Mouse (Mus musculus) liver, embryonic 16.5 days (tissue): ENCODE data around the gene Itih5. TPM values are rescaled to one million over a fixed set of nuclear protein-coding genes. Genes with fewer than 3 reads are reported as not detected.

Source experiments
- ATAC-seq: fragments of 200-750 bp; cut with Nextera tagmentation; 2 replicates; pipeline ENCODE4 v1.8.0; 2017; ENCODE audit warnings: low read depth, mild to moderate bottlenecking, moderate number of reproducible peaks, moderate library complexity
- H3K27ac ChIP-seq: fragments of 300-500 bp; sonication (generic); 2 replicates; pipeline ENCODE4 v1.5.1; 2014; ENCODE audit warnings: mild to moderate bottlenecking, low read length
- H3K27me3 ChIP-seq: fragments of 300-500 bp; sonication (generic); 2 replicates; pipeline ENCODE4 v1.6.1; 2014; ENCODE audit warnings: low read depth, low read length, mixed read lengths; ENCODE audit not compliant: control insufficient read depth, insufficient read depth
- H3K36me3 ChIP-seq: fragments of 300-500 bp; sonication (generic); 2 replicates; pipeline ENCODE4 v1.6.1; 2014; ENCODE audit warnings: mild to moderate bottlenecking; ENCODE audit not compliant: control insufficient read depth, insufficient read depth
- H3K4me1 ChIP-seq: fragments of 300-500 bp; sonication (generic); 2 replicates; pipeline ENCODE4 v1.6.1; 2014; ENCODE audit warnings: low read depth, low read length, mixed read lengths; ENCODE audit not compliant: control insufficient read depth
- H3K4me2 ChIP-seq: fragments of 300-500 bp; sonication (generic); 2 replicates; pipeline ENCODE4 v1.6.1; 2014; ENCODE audit warnings: low read depth, low read length, mixed read lengths
- H3K4me3 ChIP-seq: fragments of 300-500 bp; sonication (generic); 2 replicates; pipeline ENCODE4 v1.5.1; 2014; ENCODE audit warnings: low read depth, mild to moderate bottlenecking, low read length
- H3K9ac ChIP-seq: fragments of 300-500 bp; sonication (generic); 2 replicates; pipeline ENCODE4 v1.6.1; 2014; ENCODE audit warnings: low read depth, low read length
- H3K9me3 ChIP-seq: fragments of 300-500 bp; sonication (generic); replicated peaks from 2 replicates; pipeline ENCODE4 v1.6.1; 2016; ENCODE audit warnings: low read length; ENCODE audit not compliant: control insufficient read depth
- WGBS: fragments of 180-500 bp; shearing (Covaris S2); extraction: QIAGEN DNeasy Blood & Tissue Kit; methylation state at CpG from one replicate; pipeline ENCODE4 v1.1.7; 2014; ENCODE audit not compliant: insufficient replicate concordance; 5-methylcytosine and 5-hydroxymethylcytosine counted together
- polyA plus RNA-seq: library from polyadenylated mRNA; unstranded; fragments of >200 nt; fragmentation: Nextera tagmentation; extraction: Ambion mirVana; gene quantifications from 2 replicates; pipeline ENCODE4 v1.2.1, GENCODE M21; 2015

The Itih5 gene
- polyA plus RNA-seq, 1 experiment from 2014 or later: 4.0 TPM

DNA sequence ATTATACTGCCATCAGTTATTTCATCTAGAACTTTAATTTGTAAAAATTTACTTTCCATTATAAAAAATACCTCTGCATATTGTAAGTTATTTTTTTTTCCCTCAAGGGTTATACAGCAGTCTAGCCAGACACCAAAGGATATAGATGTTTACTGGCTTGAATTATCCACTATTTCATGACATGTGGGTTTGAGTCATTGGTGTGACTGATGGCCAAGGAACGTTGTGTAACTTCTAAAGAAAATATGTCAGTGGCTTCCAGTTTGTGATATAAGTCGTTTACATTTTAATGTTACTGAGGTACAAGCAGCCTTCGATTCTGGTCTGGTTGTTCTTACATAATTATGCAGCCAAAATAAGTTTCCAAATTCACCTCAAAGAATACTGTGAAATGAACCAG lies 151.5 kb downstream of the Itih5 start:
- no peak overlapping the region for H3K9ac ChIP-seq
- no peak for ATAC-seq
- H3K27me3 ChIP-seq: no peaks in the 10 kb centered on the region
- 51% methylated on average over 3 of the region's 3 CpGs for WGBS
- no peaks in the 10 kb centered on the region for H3K9me3 ChIP-seq
- no peak overlapping the region for H3K27ac ChIP-seq
- H3K4me1 ChIP-seq: peaks cover 10% of the 10 kb centered on the region
- no peak overlapping the region for H3K4me3 ChIP-seq
- no peaks in the 10 kb centered on the region for H3K36me3 ChIP-seq
- H3K4me2 ChIP-seq: no peak overlapping the region

Other genes starting within 250 kb of the Itih5 start
- gene Taf3, start 105.0 kb upstream of the Itih5 start, polyA plus RNA-seq: 5.7 and 6.1 TPM in 2 replicates
- 297 and 315 TPM in 2 replicates for gene Atp5c1, start 73.1 kb upstream of the Itih5 start, polyA plus RNA-seq
- gene Kin, start 73.0 kb upstream of the Itih5 start, polyA plus RNA-seq: 13.5 and 13.8 TPM in 2 replicates
- gene Itih2, start 22.2 kb upstream of the Itih5 start, polyA plus RNA-seq: 405 and 429 TPM in 2 replicates
- 0.21 and 0.31 TPM in 2 replicates for gene Sfmbt2, start 216.9 kb downstream of the Itih5 start, polyA plus RNA-seq